Mouse (Mus musculus): ENCODE measurements at regions not wholly inside any gene's neighbourhood (a gene's known extent, or its start where the extent isn't known, plus 50 kb on each side); places are given as distances from the start of the nearest gene placed in this dataset.

DNA sequence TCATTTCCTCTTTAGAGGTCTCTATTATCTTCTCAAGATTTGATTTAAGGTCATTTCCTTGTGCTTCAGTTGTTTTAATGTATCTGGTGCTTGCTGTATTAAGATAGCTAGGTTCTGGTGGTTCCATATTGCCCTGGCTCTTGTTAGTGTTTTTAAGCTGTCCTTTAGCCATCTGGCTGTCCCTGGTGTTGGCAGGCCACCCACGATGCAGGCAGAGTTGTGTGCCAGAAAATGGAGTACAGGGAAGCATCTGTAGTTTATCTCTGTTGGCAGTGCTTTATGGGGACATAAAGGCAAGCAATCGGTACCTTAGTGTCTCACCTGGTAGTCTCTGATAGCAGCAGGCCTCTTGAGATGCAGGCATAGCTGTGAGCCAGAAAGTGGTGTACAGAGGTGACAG lies 162.1 kb downstream of the Ice1 start:
- Histone ChIP-seq H3K27ac (replicated peaks; ENCODE audit: low read depth, low read length) (no peak overlapping the region), H3K9me3 (ENCODE audit: control insufficient read depth, low read length) (no peaks in the 10 kb centered on the region), H3K27me3 (ENCODE audit: control insufficient read depth, insufficient read depth, low read length) (no peaks in the 10 kb centered on the region), H3K36me3 (ENCODE audit: control insufficient read depth, insufficient read depth, low read length) (no peaks in the 10 kb centered on the region), H3K9ac (replicated peaks; ENCODE audit: low read length) (no peak overlapping the region), H3K4me2 (ENCODE audit: low read length) (no peak overlapping the region), H3K4me1 (ENCODE audit: control insufficient read depth, insufficient read depth, low read length) (no peaks in the 10 kb centered on the region), H3K4me3 (replicated peaks; ENCODE audit: low read depth, low read length) (no peak overlapping the region)
- WGBS, result 86% methylated on average over 2 of the region's 2 CpGs
- DNase-seq, result no peak
- no peak for ATAC-seq (ENCODE audit: low FRiP score, low TSS enrichment)

DNA sequence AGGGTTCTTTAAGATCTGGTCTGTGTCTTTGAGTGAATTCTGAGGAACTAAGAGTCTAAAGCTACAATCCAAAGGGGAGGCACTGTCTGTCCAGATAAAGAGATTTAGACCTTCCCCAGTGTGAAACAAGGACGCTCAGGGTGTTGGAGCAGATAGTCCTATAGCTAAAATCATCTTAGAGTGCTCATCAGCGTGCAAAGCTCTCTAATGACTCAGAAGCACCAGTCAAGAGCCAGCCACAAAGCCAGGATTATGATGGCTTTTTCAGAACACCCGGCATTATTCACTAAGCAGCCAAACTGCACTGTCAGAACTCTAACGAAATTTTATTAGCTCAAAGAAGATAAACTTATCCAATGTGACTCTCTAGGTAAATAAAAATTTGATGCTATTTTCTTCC lies 138.1 kb downstream of the Ice1 start:
- Histone ChIP-seq H3K36me3 (ENCODE audit: control insufficient read depth, insufficient read depth, low read length) (no peaks in the 10 kb centered on the region), H3K9me3 (ENCODE audit: control insufficient read depth, low read length) (no peaks in the 10 kb centered on the region), H3K27ac (replicated peaks; ENCODE audit: low read depth, low read length) (no peak overlapping the region), H3K4me3 (replicated peaks; ENCODE audit: low read depth, low read length) (no peak overlapping the region), H3K4me2 (ENCODE audit: low read length) (no peak overlapping the region), H3K9ac (replicated peaks; ENCODE audit: low read length) (no peak overlapping the region), H3K4me1 (ENCODE audit: control insufficient read depth, insufficient read depth, low read length) (no peaks in the 10 kb centered on the region), H3K27me3 (ENCODE audit: control insufficient read depth, insufficient read depth, low read length) (no peaks in the 10 kb centered on the region)
- ATAC-seq (ENCODE audit: low FRiP score, low TSS enrichment), result no peak
- 15% methylated on average over 4 of the region's 4 CpGs for WGBS
- DNase-seq, result peak; percentile 38

Measured in midbrain, embryonic 14.5 days (tissue).